Mouse (Mus musculus) midbrain, embryonic 13.5 days (tissue): ENCODE results near the gene Plod3. TPM values are rescaled to one million over a fixed set of nuclear protein-coding genes. Genes with fewer than 3 reads are reported as not detected.

Experiments used
- ATAC-seq: fragments of 200-750 bp; cut with Nextera tagmentation; 2 replicates; pipeline ENCODE4 v1.8.0; 2017; ENCODE audit warnings: mild to moderate bottlenecking, moderate TSS enrichment, moderate library complexity
- H3K27ac ChIP-seq: fragments of 300-500 bp; sonication (generic); 2 replicates; pipeline ENCODE4 v1.5.1; 2015; ENCODE audit warnings: inconsistent platforms, mild to moderate bottlenecking, moderate library complexity
- H3K27me3 ChIP-seq: fragments of 300-500 bp; sonication (generic); 2 replicates; pipeline ENCODE4 v1.6.1; 2015; ENCODE audit warnings: mild to moderate bottlenecking, inconsistent platforms
- H3K36me3 ChIP-seq: fragments of 300-500 bp; sonication (generic); 2 replicates; pipeline ENCODE4 v1.6.1; 2015; ENCODE audit warnings: mild to moderate bottlenecking, inconsistent platforms
- H3K4me1 ChIP-seq: fragments of 300-500 bp; sonication (generic); replicated peaks from 2 replicates; pipeline ENCODE4 v1.6.1; 2015; ENCODE audit warnings: inconsistent platforms
- H3K4me2 ChIP-seq: fragments of 300-500 bp; sonication (generic); replicated peaks from 2 replicates; pipeline ENCODE4 v1.6.1; 2015; ENCODE audit warnings: moderate library complexity, mild to moderate bottlenecking, inconsistent platforms
- H3K4me3 ChIP-seq: fragments of 300-500 bp; sonication (generic); replicated peaks from 2 replicates; pipeline ENCODE4 v1.5.1; 2015; ENCODE audit warnings: mild to moderate bottlenecking, inconsistent platforms
- H3K9ac ChIP-seq: fragments of 300-500 bp; sonication (generic); replicated peaks from 2 replicates; pipeline ENCODE4 v1.6.1; 2015; ENCODE audit warnings: mild to moderate bottlenecking, inconsistent platforms
- H3K9me3 ChIP-seq: fragments of 300-500 bp; sonication (generic); 2 replicates; pipeline ENCODE4 v1.6.1; 2016; ENCODE audit warnings: mild to moderate bottlenecking, inconsistent platforms
- WGBS: fragments of 180-500 bp; shearing (Covaris S2); methylation state at CpG from one replicate; pipeline ENCODE4 v1.1.7; 2015; 5-methylcytosine and 5-hydroxymethylcytosine counted together
- polyA plus RNA-seq: library from polyadenylated mRNA; unstranded; fragments of >200 nt; fragmentation: Nextera tagmentation; extraction: Ambion mirVana; gene quantifications from 2 replicates; pipeline ENCODE4 v1.2.1, GENCODE M21; 2015

The Plod3 gene
- polyA plus RNA-seq, 1 experiment from 2014 or later: 35.1 TPM

GRCm38 (mm10) chr5:136953015-136953414, 33.8 kb upstream of the Plod3 start, which contains the start of gene Fis1:
TSS of gene Fis1 (plus strand) at chr5:136953275.
- Histone ChIP-seq H3K9me3 (no peaks in the 10 kb centered on the region), H3K27me3 (no peaks in the 10 kb centered on the region), H3K4me2 (peak within 1 kb of the TSS; percentile 85), H3K36me3 (peaks cover 17% of the 10 kb centered on the region), H3K27ac (peak within 1 kb of the TSS; percentile 79), H3K4me3 (peak within 1 kb of the TSS; percentile 86), H3K4me1 (peaks cover 29% of the 10 kb centered on the region), H3K9ac (peak within 1 kb of the TSS; percentile 90)
- 1% methylated on average over 23 of the region's 23 CpGs for WGBS
- ATAC-seq: peak; percentile 98

GRCm38 (mm10) chr5:136953440-136953951, 33.3 kb upstream of the Plod3 start:
- no peak; the same call in 1 of the 2 replicates for ATAC-seq
- WGBS: 2% methylated on average over 12 of the region's 12 CpGs
- peak overlapping the region; percentile 86 for H3K4me3 ChIP-seq
- H3K9ac ChIP-seq: peak overlapping the region; percentile 90
- no peaks in the 10 kb centered on the region for H3K9me3 ChIP-seq
- H3K36me3 ChIP-seq: peaks cover 17% of the 10 kb centered on the region
- H3K4me2 ChIP-seq: peak overlapping the region; percentile 85
- peak overlapping the region; percentile 79 for H3K27ac ChIP-seq
- peaks cover 29% of the 10 kb centered on the region for H3K4me1 ChIP-seq
- H3K27me3 ChIP-seq: no peaks in the 10 kb centered on the region

- Histone ChIP-seq H3K4me1 (peaks cover 30% of the 10 kb centered on the region), H3K27me3 (no peaks in the 10 kb centered on the region), H3K4me2 (no peak overlapping the region), H3K9me3 (no peaks in the 10 kb centered on the region), H3K27ac (no peak overlapping the region), H3K36me3 (peaks cover 17% of the 10 kb centered on the region), H3K9ac (no peak overlapping the region), H3K4me3 (no peak overlapping the region; the same call in 1 of the 2 replicates)
- 83% methylated on average over 4 of the region's 4 CpGs for WGBS
- ATAC-seq: no peak
These were observed 31.2 kb upstream of the Plod3 start for GRCm38 (mm10) chr5:136955622-136956021.

GRCm38 (mm10) chr5:136957250-136957649, 29.6 kb upstream of the Plod3 start:
- 97% methylated on average over 1 of the region's 1 CpGs for WGBS

DNA sequence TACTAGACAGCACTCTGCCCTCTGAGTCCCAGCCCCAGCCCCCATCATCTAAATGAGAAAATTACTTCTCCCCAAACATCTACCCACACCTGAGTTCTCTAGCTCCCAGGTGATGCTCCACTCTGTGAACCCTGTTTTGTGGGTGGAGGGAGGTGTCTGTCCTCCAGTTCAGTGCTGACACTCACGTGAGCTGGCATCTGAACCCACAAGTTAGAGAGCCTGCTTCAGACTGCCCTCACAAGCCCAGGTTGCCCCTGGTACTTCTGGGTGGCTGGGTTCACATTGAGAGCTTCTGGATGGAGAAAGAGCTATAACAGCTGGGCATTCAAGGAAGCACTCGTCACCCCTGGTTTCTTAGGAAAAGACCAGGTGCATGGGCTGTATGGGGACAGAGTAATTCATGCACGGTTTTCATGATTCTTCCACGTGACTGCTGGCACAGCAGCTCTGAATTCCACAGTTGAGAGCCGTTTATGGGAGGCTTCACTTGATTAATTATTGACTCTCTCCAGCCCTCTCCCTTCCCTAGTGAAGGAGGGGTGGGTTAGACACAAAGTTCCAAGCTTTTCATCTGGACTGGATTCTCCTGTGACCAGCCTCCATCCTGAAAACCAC, 27.7 kb upstream of the Plod3 start:
- no peak overlapping the region for H3K4me3 ChIP-seq
- peaks cover 28% of the 10 kb centered on the region for H3K36me3 ChIP-seq
- no peak overlapping the region for H3K4me2 ChIP-seq
- no peak for ATAC-seq
- no peaks in the 10 kb centered on the region for H3K27me3 ChIP-seq
- 83% methylated on average over 5 of the region's 5 CpGs for WGBS
- peaks cover 44% of the 10 kb centered on the region for H3K4me1 ChIP-seq
- H3K9me3 ChIP-seq: no peaks in the 10 kb centered on the region
- H3K9ac ChIP-seq: no peak overlapping the region
- H3K27ac ChIP-seq: no peak overlapping the region

More at GRCm38 (mm10) chr5:136957250-136957649, 29.6 kb upstream of the Plod3 start:
- Histone ChIP-seq H3K27ac (no peak overlapping the region), H3K4me1 (peaks cover 41% of the 10 kb centered on the region), H3K4me2 (no peak overlapping the region), H3K9me3 (no peaks in the 10 kb centered on the region), H3K27me3 (no peaks in the 10 kb centered on the region), H3K4me3 (no peak overlapping the region), H3K9ac (no peak overlapping the region), H3K36me3 (peaks cover 17% of the 10 kb centered on the region)
- ATAC-seq: no peak

DNA sequence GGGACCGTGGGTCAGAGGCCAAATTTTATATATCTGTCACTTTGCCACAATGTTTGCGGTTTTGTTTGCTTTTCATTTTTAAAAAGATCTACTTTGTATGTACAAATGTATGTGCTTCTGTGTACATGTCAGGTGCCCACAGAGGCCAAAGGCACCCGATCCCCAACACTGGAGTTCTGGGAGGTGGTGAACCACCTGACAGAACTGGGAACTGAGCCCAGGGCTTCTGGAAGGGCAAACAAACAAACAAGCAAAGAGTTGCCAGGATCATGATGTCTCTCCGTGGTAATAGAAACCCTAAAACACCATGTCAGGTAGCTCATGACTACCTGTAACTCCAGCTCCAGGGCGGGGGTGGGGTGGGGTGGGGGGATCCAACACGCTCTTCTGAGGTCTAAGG, 26.8 kb upstream of the Plod3 start:
- no peaks in the 10 kb centered on the region for H3K9me3 ChIP-seq
- no peaks in the 10 kb centered on the region for H3K27me3 ChIP-seq
- H3K4me1 ChIP-seq: peaks cover 35% of the 10 kb centered on the region
- 95% methylated on average over 6 of the region's 6 CpGs for WGBS
- ATAC-seq: no peak
- no peak overlapping the region for H3K9ac ChIP-seq
- no peak overlapping the region for H3K27ac ChIP-seq
- peaks cover 37% of the 10 kb centered on the region for H3K36me3 ChIP-seq
- H3K4me2 ChIP-seq: no peak overlapping the region
- H3K4me3 ChIP-seq: no peak overlapping the region

- Histone ChIP-seq H3K4me1 (peaks cover 24% of the 10 kb centered on the region), H3K27ac (peak overlapping the region; percentile 90), H3K27me3 (no peaks in the 10 kb centered on the region), H3K4me2 (peak overlapping the region; percentile 71), H3K9me3 (no peaks in the 10 kb centered on the region), H3K9ac (peak overlapping the region; percentile 79), H3K36me3 (peaks cover 46% of the 10 kb centered on the region), H3K4me3 (peak overlapping the region; percentile 63)
- ATAC-seq: no peak; the same call in 1 of the 2 replicates
- WGBS: 28% methylated on average over 5 of the region's 5 CpGs
These were observed 25.4 kb upstream of the Plod3 start for GRCm38 (mm10) chr5:136961334-136961982.

- H3K9ac ChIP-seq: peak overlapping the region; percentile 79
- H3K4me1 ChIP-seq: peaks cover 20% of the 10 kb centered on the region
- peak overlapping the region; percentile 90 for H3K27ac ChIP-seq
- peak overlapping the region; percentile 63 for H3K4me3 ChIP-seq
- ATAC-seq: peak; percentile 94
- H3K9me3 ChIP-seq: no peaks in the 10 kb centered on the region
- H3K4me2 ChIP-seq: peak overlapping the region; percentile 71
- no peaks in the 10 kb centered on the region for H3K27me3 ChIP-seq
- WGBS: under 1% methylated on average over 20 of the region's 20 CpGs
- peaks cover 48% of the 10 kb centered on the region for H3K36me3 ChIP-seq
These were observed 24.8 kb upstream of the Plod3 start for GRCm38 (mm10) chr5:136961983-136962461.

DNA sequence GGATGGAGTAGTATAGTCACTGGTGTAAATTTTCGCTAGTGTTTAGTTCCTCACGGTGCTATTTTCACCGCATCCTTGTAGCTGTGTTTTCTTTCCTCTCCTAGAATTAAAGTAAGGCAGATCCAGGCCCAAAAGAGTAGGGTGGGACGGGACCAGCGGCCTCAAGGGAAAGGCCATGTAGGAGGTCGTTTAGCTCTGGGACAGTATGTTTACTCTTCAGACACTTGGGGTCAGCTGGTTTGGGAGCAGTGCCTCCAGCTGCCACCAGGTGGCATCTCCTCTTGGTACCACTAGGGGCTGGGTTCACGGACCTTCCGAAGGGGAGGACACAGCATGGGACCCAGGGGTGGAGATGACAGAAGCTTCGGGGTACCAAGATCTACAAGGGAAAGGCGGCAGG, 24.3 kb upstream of the Plod3 start:
- Histone ChIP-seq H3K36me3 (peaks cover 45% of the 10 kb centered on the region), H3K9ac (peak overlapping the region; percentile 79), H3K27me3 (no peaks in the 10 kb centered on the region), H3K9me3 (no peaks in the 10 kb centered on the region), H3K4me1 (peaks cover 20% of the 10 kb centered on the region), H3K4me2 (peak overlapping the region; percentile 71), H3K4me3 (peak overlapping the region; percentile 63), H3K27ac (peak overlapping the region; percentile 90)
- 3% methylated on average over 10 of the region's 10 CpGs for WGBS
- peak; percentile 73 for ATAC-seq

GRCm38 (mm10) chr5:136962966-136963540, 23.8 kb upstream of the Plod3 start:
- no peak for ATAC-seq
- Histone ChIP-seq H3K9ac (peak overlapping the region; percentile 79), H3K4me3 (peak overlapping the region; percentile 63), H3K4me1 (peaks cover 20% of the 10 kb centered on the region), H3K27me3 (no peaks in the 10 kb centered on the region), H3K36me3 (peaks cover 47% of the 10 kb centered on the region), H3K9me3 (no peaks in the 10 kb centered on the region), H3K27ac (peak overlapping the region; percentile 90), H3K4me2 (peak overlapping the region; percentile 71)
- 77% methylated on average over 8 of the region's 8 CpGs for WGBS

- no peak overlapping the region for H3K4me2 ChIP-seq
- H3K27ac ChIP-seq: no peak overlapping the region
- no peaks in the 10 kb centered on the region for H3K9me3 ChIP-seq
- ATAC-seq: no peak
- H3K4me3 ChIP-seq: no peak overlapping the region
- H3K4me1 ChIP-seq: peaks cover 20% of the 10 kb centered on the region
- no peak overlapping the region for H3K9ac ChIP-seq
- peaks cover 56% of the 10 kb centered on the region for H3K36me3 ChIP-seq
- 96% methylated on average over 9 of the region's 9 CpGs for WGBS
- H3K27me3 ChIP-seq: no peaks in the 10 kb centered on the region
These were observed 21.6 kb upstream of the Plod3 start for GRCm38 (mm10) chr5:136965210-136965609.

GRCm38 (mm10) chr5:136965686-136966085, 21.1 kb upstream of the Plod3 start:
- H3K36me3 ChIP-seq: peaks cover 56% of the 10 kb centered on the region
- H3K4me2 ChIP-seq: no peak overlapping the region
- H3K4me1 ChIP-seq: peaks cover 19% of the 10 kb centered on the region
- no peak overlapping the region for H3K4me3 ChIP-seq
- no peak for ATAC-seq
- no peaks in the 10 kb centered on the region for H3K9me3 ChIP-seq
- WGBS: 96% methylated on average over 8 of the region's 8 CpGs
- no peak overlapping the region for H3K9ac ChIP-seq
- no peak overlapping the region for H3K27ac ChIP-seq
- no peaks in the 10 kb centered on the region for H3K27me3 ChIP-seq
